Mouse (Mus musculus): ENCODE results near the gene Cd4. TPM values are rescaled to one million over a fixed set of nuclear protein-coding genes. Genes with fewer than 3 reads are reported as not detected.

Gene Cd4
- polyA plus RNA-seq, 1 experiment = not detected

- no peaks in the 10 kb centered on the region for H3K36me3 ChIP-seq (ENCODE audit: control insufficient read depth, insufficient read depth)
- no peaks in the 10 kb centered on the region for H3K79me3 ChIP-seq (ENCODE audit: low read depth)
- TF ChIP-seq MAX (IDR thresholded peaks at IDR 0.05) (no peak), USF1 (IDR thresholded peaks at IDR 0.05; ENCODE audit: low read depth) (no peak), MYOD1 (IDR thresholded peaks at IDR 0.05; ENCODE audit: control insufficient read depth, insufficient read length, low read depth) (no peak)
- no peak within 1 kb of the TSS for H3ac ChIP-seq (ENCODE audit: control insufficient read depth, insufficient read length, low read depth)
- no peaks in the 10 kb centered on the region for H3K79me2 ChIP-seq (ENCODE audit: control insufficient read depth, insufficient read depth)
- no peak within 1 kb of the TSS for H3K4me3 ChIP-seq (ENCODE audit: insufficient read depth, poor library complexity, severe bottlenecking)
- H3K27me3 ChIP-seq (ENCODE audit: control insufficient read depth, insufficient read depth, insufficient read length) = peaks cover 5% of the 10 kb centered on the region
Observed at GRCm38 (mm10) chr6:124840241-124841167, 47.5 kb downstream of the Cd4 start, which contains the start of gene Gnb3. Gene Gnb3 (minus strand): TSS chr6:124840275.

- no peak overlapping the region for H3ac ChIP-seq (ENCODE audit: control insufficient read depth, insufficient read length, low read depth)
- TF ChIP-seq CEBPB (IDR thresholded peaks at IDR 0.05; ENCODE audit: low read depth) (no peak), MYOG (IDR thresholded peaks at IDR 0.05; ENCODE audit: control insufficient read depth, extremely low read depth, insufficient read length) (no peak), CTCF (IDR thresholded peaks at IDR 0.05; ENCODE audit: control insufficient read depth, insufficient read depth, insufficient read length) (no peak), USF1 (IDR thresholded peaks at IDR 0.05; ENCODE audit: low read depth) (no peak), FOSL1 (IDR thresholded peaks at IDR 0.05; ENCODE audit: insufficient read depth, low read length, poor library complexity, severe bottlenecking) (no peak), MAX (IDR thresholded peaks at IDR 0.05) (no peak), MYOD1 (IDR thresholded peaks at IDR 0.05; ENCODE audit: control insufficient read depth, insufficient read length, low read depth) (no peak)
- H3K79me2 ChIP-seq (ENCODE audit: control insufficient read depth, insufficient read depth) = no peaks in the 10 kb centered on the region
- H3K4me3 ChIP-seq (ENCODE audit: insufficient read depth, poor library complexity, severe bottlenecking) = no peak overlapping the region
- H3K36me3 ChIP-seq (ENCODE audit: control insufficient read depth, insufficient read depth) = no peaks in the 10 kb centered on the region
- no peaks in the 10 kb centered on the region for H3K79me3 ChIP-seq (ENCODE audit: low read depth)
- peaks cover 5% of the 10 kb centered on the region for H3K27me3 ChIP-seq (ENCODE audit: control insufficient read depth, insufficient read depth, insufficient read length)
Observed at GRCm38 (mm10) chr6:124839805-124840204, 48.2 kb downstream of the Cd4 start.

- Histone ChIP-seq H3K27me3 (ENCODE audit: control insufficient read depth, insufficient read depth, insufficient read length) (peaks cover 5% of the 10 kb centered on the region), H3K36me3 (ENCODE audit: control insufficient read depth, insufficient read depth) (peaks cover 26% of the 10 kb centered on the region), H3ac (ENCODE audit: control insufficient read depth, insufficient read length, low read depth) (no peak overlapping the region), H3K4me3 (ENCODE audit: insufficient read depth, poor library complexity, severe bottlenecking) (no peak overlapping the region), H3K79me3 (ENCODE audit: low read depth) (peaks cover 3% of the 10 kb centered on the region), H3K79me2 (ENCODE audit: control insufficient read depth, insufficient read depth) (peaks cover 3% of the 10 kb centered on the region)
- TF ChIP-seq MYOG (IDR thresholded peaks at IDR 0.05; ENCODE audit: control insufficient read depth, extremely low read depth, insufficient read length) (no peak), CTCF (IDR thresholded peaks at IDR 0.05; ENCODE audit: control insufficient read depth, insufficient read depth, insufficient read length) (no peak), USF1 (IDR thresholded peaks at IDR 0.05; ENCODE audit: low read depth) (no peak), CEBPB (IDR thresholded peaks at IDR 0.05; ENCODE audit: low read depth) (no peak), FOSL1 (IDR thresholded peaks at IDR 0.05; ENCODE audit: insufficient read depth, low read length, poor library complexity, severe bottlenecking) (no peak), MYOD1 (IDR thresholded peaks at IDR 0.05; ENCODE audit: control insufficient read depth, insufficient read length, low read depth) (no peak), MAX (IDR thresholded peaks at IDR 0.05) (no peak)
Observed at GRCm38 (mm10) chr6:124836411-124836810, 51.6 kb downstream of the Cd4 start.

GRCm38 (mm10) chr6:124835531-124835930 lies 52.5 kb downstream of the Cd4 start:
- TF ChIP-seq CEBPB (IDR thresholded peaks at IDR 0.05; ENCODE audit: low read depth) (no peak), CTCF (IDR thresholded peaks at IDR 0.05; ENCODE audit: control insufficient read depth, insufficient read depth, insufficient read length) (no peak), USF1 (IDR thresholded peaks at IDR 0.05; ENCODE audit: low read depth) (no peak), MYOD1 (IDR thresholded peaks at IDR 0.05; ENCODE audit: control insufficient read depth, insufficient read length, low read depth) (no peak), MYOG (IDR thresholded peaks at IDR 0.05; ENCODE audit: control insufficient read depth, extremely low read depth, insufficient read length) (no peak), MAX (IDR thresholded peaks at IDR 0.05) (no peak), FOSL1 (IDR thresholded peaks at IDR 0.05; ENCODE audit: insufficient read depth, low read length, poor library complexity, severe bottlenecking) (no peak)
- Histone ChIP-seq H3K4me3 (ENCODE audit: insufficient read depth, poor library complexity, severe bottlenecking) (no peak overlapping the region), H3K27me3 (ENCODE audit: control insufficient read depth, insufficient read depth, insufficient read length) (peaks cover 5% of the 10 kb centered on the region), H3K79me3 (ENCODE audit: low read depth) (peaks cover 8% of the 10 kb centered on the region), H3K36me3 (ENCODE audit: control insufficient read depth, insufficient read depth) (peaks cover 26% of the 10 kb centered on the region), H3ac (ENCODE audit: control insufficient read depth, insufficient read length, low read depth) (no peak overlapping the region), H3K79me2 (ENCODE audit: control insufficient read depth, insufficient read depth) (peaks cover 12% of the 10 kb centered on the region)

- H3K4me3 ChIP-seq (ENCODE audit: insufficient read depth, poor library complexity, severe bottlenecking) = no peak overlapping the region
- H3K36me3 ChIP-seq (ENCODE audit: control insufficient read depth, insufficient read depth) = peaks cover 26% of the 10 kb centered on the region
- peaks cover 17% of the 10 kb centered on the region for H3K79me2 ChIP-seq (ENCODE audit: control insufficient read depth, insufficient read depth)
- H3ac ChIP-seq (ENCODE audit: control insufficient read depth, insufficient read length, low read depth) = no peak overlapping the region
- H3K79me3 ChIP-seq (ENCODE audit: low read depth) = peaks cover 8% of the 10 kb centered on the region
- TF ChIP-seq FOSL1 (IDR thresholded peaks at IDR 0.05; ENCODE audit: insufficient read depth, low read length, poor library complexity, severe bottlenecking) (no peak), MYOD1 (IDR thresholded peaks at IDR 0.05; ENCODE audit: control insufficient read depth, insufficient read length, low read depth) (no peak), USF1 (IDR thresholded peaks at IDR 0.05; ENCODE audit: low read depth) (no peak), MYOG (IDR thresholded peaks at IDR 0.05; ENCODE audit: control insufficient read depth, extremely low read depth, insufficient read length) (no peak), CEBPB (IDR thresholded peaks at IDR 0.05; ENCODE audit: low read depth) (no peak), CTCF (IDR thresholded peaks at IDR 0.05; ENCODE audit: control insufficient read depth, insufficient read depth, insufficient read length) (no peak), MAX (IDR thresholded peaks at IDR 0.05) (no peak)
- H3K27me3 ChIP-seq (ENCODE audit: control insufficient read depth, insufficient read depth, insufficient read length) = peaks cover 5% of the 10 kb centered on the region
Observed at GRCm38 (mm10) chr6:124834512-124835081, 53.4 kb downstream of the Cd4 start.
